Mouse (Mus musculus) liver, adult 2 months (tissue): ENCODE measurements around the gene Cldn7.
"Not testable (repeated sequence)": the region's sequence is repeated elsewhere in the genome, so short reads cannot be mapped to it uniquely, and the experiment has no call there.

Experiments
- CTCF ChIP-seq: fragments of 200-500 bp; IDR thresholded peaks from 2 replicates; pipeline ENCODE4 v1.5.1; 2011; ENCODE audit warnings: low read depth, low read length, control low read depth
- POLR2A ChIP-seq: fragments of 200-500 bp; IDR thresholded peaks from 2 replicates; pipeline ENCODE4 v1.6.1; 2011; ENCODE audit warnings: low read length, control low read depth; ENCODE audit not compliant: insufficient read depth; ENCODE audit errors: extremely low read depth

GRCm38 (mm10) chr11:69930176-69930575 is 34.4 kb upstream of the Cldn7 start:
- TF ChIP-seq CTCF, POLR2A: not testable (repeated sequence)
